Mouse (Mus musculus): ENCODE measurements around the gene Cttnbp2nl. TPM values are rescaled to one million over a fixed set of nuclear protein-coding genes. Genes with fewer than 3 reads are reported as not detected.

The Cttnbp2nl gene
- polyA plus RNA-seq, 2 experiments from 2014 or later = not detected

DNA sequence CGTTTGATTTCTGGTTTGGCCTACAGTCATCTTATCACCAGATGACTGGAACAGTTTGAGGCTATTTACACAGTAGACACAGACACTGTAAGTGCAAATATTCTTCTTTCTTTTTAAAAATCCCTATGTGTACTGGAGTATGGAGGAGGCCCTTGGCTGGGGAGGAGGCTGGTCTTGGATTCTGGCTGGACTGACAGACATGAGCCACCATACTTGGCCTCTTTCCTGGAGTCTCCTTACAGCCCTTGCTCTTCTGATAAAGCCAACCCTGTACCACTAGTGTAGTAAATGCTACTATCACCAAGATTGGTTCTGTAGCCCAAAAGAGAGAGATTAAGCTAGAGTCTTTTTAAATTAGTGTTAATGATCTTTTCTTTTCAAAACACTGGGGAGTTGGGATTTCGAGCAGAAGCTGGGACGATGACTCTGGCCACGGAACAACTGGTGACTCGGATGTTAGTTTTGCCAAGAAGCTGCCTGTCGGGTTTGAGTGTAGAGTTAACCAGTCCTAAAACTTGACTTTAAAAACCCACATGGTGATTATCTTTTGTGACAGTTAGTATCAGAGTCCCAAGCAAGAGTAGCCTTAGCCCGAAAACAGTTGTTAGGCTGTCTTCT is 40.1 kb downstream of the Cttnbp2nl start:
- no peak for ATAC-seq

DNA sequence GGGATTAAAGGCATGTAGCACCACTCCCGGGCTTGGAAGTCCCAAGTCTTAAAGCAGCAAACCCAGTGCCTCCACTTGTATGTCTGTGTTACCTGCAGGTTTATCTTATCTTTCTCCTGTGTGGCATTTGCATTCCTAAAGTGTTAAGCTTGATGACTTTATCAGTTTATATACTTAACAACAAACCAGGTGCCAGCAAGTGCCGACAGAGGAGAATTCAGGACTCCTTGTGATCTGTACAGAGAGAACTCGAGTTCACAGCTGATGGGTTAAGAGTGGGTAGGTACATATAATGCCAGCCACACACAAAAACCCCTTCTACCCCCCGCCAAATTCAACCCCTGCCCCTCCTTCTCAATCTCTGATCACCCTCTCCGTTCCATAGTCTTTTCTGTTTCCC is 41.1 kb downstream of the Cttnbp2nl start:
- no peak for ATAC-seq

DNA sequence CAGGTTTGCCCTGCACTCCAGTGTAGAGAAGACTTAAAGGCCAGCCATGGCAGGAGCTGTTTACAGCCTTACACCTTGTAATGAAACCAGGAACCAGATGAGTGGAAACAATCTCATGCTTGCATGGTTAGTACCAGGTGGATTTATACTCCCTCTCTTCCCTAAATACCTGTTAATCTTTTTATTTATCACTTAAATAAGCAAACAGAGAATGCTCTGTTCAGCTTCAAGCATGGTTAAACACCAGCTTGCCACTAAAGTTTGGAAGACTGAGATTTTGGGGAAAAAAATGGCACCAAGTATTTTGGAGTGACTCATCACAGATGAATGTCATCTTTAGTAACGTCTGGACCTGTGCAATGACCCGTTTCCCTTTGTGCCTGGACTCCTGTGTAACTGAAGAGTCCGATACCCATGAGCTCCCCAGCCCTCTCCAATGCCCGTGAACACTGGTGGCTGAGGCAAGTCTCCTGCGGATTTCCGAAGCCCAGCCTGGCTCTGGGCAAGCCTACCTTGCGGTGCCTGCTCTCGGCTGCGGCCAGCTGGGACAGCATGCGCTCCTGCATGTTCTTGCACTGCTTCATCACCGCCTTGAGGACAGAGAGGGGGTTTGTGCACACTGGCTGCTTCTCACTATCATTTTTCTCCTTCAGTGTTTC is 42.1 kb downstream of the Cttnbp2nl start:
- ATAC-seq = no peak

DNA sequence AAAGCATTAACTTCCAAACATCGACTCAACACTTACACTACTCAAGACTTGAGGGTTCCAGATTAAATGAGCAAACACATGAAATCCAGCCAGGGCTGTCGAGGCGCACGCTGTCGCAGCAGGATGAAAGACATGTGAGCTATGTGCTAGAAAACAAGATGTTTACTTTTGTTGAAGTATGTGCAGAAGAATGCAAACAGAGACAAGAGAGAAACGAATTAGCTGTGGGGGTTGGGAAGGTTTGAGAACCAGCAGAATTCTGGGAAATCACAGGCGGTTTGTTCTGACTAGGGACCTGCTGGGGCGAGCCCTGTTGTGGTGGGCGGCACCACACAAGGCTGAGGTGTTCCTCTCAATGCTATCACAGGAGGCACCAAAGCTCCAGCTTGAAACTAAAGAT is 44.9 kb downstream of the Cttnbp2nl start:
- ATAC-seq = no peak

DNA sequence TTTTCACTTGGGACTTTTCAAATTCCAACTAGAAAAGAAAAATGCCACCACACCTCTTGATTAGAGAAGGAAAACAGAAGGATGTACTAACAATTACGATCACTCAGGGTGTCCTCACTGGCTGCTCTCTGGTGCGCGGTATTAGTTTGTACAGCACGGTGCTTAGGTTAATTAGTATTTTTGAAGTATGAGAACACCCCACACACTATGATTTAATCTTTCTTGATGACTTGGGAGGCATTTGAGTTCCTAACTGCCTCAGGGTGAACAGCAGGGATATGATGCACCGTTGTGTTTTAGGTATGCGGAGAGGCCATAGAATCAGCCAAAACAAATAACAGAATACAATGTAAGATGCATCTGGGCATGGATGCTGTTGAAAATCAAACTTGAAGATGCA is 46.8 kb downstream of the Cttnbp2nl start:
- ATAC-seq = no peak

DNA sequence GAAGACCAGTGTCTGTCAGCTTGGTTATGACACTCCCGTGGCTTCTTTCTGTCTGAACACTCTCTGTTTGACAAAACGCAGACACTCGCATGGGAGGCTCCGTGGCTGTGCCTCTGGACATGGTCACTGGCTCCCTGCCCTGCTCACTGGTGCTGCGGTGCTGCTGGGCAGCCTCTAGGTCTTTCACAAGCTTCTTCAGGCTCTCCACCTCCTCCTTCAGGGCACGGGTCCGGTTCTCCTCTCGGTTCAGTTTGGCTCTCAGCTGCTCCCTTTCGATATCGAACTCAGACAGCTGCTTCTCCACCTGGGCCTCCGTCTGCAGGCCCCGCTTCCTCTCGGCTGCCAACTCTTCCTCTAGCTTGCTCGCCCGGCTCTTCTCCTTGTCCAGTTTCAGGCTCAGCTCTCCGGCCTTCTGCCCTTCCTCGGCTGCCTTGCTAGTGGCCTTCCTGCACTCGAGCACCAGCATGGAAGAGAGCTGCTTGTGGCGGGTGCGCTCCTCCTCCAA is 47.3 kb downstream of the Cttnbp2nl start:
- no peak for ATAC-seq

DNA sequence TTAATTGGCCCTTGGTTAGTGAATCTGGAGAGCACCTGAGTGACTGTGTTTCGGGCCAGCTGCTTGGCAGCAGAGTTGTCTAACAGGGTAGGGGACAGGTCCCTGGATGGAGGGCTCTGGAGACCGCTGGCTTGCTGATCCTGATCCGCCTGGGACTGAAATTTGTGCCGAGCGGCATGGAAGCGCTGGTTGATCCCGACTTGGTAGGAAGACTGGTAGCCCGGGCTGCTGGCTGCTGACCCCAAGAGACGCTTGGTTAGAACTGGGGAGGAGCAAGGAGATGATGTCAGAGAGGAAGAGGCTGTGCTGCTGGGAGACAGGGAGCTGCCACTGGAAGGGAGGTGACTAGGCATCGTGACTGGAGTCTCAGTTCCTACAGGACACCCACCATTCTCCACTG is 47.9 kb downstream of the Cttnbp2nl start:
- ATAC-seq = no peak

DNA sequence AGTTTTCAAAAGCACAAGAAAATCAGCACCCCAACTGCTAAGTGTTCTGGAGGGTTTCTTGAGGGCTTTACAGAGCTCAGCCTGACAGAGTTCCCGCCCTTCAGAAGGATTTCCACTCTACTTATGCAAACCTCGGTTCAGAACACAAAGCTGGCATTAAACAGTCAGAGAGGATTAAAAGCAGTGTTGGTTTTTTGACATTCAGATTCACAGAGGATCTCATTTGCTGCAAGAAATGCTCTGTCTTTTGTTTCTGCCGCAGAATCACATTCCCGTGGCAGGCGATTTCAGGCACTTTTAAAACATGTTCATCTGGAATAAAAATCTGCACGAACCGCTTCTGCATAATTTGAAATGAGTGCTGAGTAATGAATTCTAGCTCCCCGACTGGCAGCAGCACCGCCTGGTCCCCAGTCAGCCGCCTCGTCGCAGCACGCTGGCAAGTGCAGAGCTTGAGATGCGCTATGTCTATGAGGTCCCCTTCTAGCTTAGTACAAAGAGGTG is 48.9 kb downstream of the Cttnbp2nl start:
- no peak for ATAC-seq

DNA sequence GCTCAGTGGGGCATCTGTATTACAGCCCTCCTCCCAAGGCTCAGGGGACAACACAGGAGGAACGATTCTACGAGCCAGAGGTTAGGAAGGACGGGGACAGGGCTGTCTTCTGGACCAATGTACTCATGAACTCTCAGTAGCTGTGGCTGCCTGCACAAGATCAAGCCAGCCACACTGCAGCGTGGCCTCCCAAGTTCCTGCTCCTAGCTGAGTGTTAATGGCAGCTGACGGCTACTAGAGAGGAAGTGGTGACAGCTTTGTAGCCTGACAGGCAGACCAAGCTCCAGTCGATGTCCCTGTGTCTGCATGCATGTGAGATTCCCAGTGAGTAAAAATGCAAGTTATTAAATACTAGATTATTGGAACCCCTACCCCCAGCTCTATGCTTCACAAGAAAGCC is 51.6 kb downstream of the Cttnbp2nl start:
- ATAC-seq = no peak

DNA sequence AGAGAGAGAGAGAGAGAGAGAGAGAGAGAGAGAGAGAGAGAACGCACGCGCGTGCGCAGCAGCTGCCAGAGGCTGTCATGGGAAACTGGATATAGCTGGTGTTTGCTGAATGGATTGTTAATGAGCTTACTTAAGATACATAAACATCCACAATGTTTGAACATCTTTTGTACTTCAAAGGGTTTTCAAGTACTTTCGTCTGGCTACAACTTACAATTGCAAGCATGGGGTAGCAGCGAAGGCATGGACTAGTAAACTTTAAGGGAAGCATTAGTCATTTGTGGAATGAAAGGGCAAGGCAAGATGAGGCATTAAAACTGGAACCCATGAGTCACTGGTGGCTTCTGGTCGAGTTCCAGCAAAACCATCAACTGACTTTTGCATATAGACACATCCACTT is 52.4 kb downstream of the Cttnbp2nl start:
- ATAC-seq = no peak

DNA sequence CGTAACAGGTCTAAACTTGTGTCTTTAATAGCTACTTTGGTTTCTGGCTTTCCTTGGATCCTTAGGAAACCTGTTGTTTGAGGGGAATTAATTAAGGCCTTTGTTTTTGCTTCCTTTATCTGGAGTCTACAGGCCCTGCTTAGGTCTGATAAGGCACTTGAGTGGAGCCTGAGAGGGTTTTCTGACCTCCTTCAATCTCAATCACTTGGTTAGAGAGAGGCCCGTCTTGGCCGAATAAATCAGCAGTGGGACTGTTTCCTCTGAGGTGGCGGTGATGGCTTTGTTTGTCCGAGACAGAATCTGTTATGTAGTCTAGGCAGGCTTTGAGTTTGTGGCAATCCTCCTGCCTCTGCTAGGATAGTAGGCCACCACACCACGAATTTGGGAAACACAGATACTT is 55.4 kb downstream of the Cttnbp2nl start:
- no peak for ATAC-seq

DNA sequence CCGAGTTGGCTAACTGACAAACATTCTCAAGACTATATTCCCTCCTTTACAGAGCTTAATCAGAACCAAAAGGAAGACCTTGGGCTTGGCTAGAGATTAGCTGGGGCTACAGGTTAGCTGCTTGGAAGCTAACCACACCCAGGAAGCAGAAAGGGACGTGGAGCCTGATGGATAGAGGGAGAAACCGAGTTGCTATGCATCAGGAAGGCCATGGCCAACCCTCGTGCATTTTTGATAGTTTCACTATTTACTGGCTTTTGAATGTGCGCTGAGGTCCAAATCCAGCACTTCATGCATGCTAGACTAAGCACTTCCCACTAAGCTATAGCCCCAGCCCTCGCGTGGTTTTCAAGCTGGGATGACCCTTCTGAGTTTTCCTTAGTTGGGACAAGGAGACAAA is 57.2 kb downstream of the Cttnbp2nl start:
- no peak for ATAC-seq

DNA sequence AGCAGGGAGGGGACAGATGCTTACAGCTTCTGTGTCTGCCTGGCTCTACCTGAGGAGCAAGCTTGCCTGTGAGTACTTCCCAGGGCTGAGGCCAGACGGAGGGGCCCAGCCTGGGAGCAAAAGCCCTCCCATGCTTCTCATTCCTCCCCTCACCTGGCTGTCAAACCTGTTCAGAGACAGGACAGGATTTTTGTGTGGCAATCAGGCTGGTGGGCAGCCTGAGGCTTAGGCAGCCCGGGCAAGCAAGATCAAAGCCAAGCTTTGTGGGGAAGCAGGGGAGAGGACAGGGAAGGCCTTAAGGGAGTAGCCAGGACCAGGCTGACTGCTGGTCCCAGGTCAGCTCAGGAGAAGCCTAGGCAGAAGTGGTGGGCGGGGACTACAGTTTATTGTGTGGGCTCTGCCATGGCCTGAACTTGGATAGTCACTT is 58.5 kb downstream of the Cttnbp2nl start:
- ATAC-seq = no peak

DNA sequence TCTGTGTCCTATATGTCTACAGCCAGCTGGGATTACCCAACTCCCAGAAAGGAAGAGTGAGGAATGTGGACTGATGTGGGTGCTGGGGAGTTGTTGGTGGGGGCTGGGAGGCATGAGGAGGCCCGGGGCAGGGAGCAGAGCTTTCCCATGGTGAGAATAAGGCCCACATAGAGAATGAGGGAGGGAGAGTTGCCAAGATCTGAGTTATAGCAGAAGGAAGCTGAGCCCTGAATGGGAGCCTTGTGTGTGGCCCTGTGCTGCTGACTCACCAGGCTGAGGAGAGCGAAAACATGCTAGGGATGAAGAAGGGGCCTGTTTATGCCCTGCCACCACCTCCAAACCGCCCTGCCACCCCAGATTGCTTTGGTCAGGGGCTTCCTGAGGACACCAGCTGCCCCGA is 59.1 kb downstream of the Cttnbp2nl start:
- ATAC-seq = no peak

DNA sequence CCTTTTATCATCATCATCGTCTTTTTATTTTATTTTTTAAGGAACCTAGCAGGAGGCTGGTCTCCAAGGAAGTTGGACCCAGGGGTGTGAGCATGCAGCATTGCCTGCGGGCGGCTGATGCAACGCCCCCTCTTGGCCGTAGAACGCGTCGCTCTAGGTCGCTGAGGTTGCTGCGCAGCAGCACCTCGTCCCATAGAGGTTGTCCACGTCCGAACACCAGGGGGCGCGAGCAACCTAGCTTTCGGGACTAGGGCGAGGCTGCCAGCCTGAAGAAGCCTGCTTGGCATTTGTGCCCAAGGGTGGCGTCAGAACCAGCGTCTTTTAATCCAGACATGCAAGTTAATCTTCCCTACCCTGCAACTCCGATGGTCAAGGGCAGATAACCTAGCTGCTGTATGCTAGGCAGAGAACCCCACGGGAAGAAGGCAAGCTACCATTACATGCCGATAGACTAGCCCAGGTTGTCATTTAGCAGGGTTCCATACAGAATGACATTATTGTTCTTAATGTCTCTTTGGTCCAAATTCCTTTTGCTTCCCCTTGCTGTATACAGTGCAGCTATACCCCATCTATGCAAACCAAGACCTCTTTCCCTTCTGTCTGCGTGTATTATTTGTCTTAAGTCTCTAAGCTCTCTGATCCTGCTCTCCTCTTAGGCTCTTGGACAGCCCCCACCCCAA is 60.1 kb downstream of the Cttnbp2nl start:
- ATAC-seq = peak; percentile 83

DNA sequence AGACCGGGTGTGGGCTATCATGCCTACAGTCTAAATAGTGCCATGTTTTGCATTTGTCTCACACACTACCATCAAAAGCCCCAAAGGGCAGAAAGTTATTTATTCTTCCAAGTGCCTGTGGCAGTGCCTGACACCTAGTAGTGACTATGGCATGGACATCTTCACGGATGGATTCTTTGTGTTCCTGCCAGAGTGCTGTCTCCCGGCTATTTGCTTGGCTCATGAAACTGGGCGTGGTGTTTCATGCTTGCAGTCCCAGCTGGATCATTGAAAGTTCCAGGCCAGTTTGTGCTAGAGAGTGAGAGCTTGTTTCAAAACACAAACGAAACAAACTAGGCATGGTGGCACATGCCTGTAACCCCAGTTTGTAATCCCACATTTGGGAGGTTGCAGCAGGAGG is 61.2 kb downstream of the Cttnbp2nl start:
- no peak for ATAC-seq

DNA sequence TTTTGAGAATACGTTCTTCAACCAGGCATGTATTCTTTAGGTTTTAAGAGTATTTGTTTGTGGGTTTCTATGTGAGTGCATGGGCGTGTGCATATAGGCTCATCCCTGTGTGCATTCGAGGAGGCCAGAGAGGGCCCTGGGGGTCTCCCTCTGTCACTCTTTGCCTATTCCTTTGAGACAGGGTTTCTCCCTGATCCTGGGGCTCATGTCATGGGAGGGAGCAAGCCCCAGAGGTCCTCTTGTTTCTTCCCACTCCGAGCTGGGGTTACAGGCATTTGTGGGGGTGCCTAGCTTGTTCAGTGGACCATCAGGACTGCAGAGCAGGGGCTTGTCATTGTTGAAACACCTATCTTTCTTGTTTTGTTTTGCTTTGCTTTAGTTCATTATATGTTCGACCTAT is 65.1 kb downstream of the Cttnbp2nl start:
- ATAC-seq = no peak

DNA sequence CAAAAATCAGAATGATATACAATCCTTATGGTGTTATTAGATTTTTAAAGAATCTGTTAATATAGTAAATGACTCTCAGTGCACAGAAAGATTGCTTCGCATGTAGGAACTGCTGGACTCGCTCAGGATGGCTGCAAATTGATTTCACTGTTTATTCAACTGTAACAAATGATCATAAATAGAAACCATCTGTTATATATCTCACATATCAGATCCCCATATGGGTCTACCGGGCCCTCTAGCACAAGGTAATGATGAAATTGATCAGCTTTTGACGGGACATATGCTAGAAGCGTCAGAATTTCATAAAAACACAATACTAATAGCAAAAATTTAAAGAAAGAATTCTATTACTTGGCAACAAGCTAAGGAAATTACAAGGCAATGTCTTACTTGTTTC is 73.2 kb downstream of the Cttnbp2nl start:
- ATAC-seq = no peak

DNA sequence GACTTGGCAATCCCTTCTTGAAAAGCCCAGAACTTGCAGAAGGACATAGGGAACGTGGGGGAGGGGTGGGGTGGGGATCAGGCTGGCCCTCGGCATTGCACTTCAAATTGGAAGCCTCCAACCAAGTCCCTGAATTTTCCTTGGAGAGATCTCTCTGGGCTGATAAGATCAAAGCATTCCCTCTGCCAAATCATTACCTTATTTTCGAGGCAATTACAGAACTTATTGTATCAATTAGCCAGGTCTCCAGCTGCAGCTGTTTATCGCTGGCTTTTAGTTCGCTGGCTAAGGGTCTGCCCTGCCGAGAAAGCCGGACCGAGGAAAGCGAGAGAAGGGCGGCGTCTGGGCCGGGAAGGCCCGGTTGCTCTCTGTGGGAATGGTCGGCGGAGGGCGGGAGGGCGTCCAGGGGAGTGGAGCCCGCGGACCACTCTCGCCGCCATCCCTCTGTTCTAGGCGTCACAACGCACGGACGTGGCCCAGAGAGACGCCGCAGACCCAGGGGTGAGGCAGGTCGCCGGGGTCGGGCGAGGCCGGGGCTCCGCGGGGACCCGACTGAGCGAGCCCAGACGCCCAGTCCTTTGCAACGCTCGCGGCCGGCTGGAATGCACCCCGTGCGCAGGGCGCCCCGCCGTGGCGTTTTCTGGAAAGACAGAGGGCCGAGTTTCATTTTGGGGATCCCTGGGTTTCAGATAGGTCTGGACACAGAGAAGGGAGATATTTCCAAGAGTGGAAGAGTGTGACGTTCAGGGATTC is 85.2 kb downstream of the Cttnbp2nl start:
- peak; percentile 48 for ATAC-seq

DNA sequence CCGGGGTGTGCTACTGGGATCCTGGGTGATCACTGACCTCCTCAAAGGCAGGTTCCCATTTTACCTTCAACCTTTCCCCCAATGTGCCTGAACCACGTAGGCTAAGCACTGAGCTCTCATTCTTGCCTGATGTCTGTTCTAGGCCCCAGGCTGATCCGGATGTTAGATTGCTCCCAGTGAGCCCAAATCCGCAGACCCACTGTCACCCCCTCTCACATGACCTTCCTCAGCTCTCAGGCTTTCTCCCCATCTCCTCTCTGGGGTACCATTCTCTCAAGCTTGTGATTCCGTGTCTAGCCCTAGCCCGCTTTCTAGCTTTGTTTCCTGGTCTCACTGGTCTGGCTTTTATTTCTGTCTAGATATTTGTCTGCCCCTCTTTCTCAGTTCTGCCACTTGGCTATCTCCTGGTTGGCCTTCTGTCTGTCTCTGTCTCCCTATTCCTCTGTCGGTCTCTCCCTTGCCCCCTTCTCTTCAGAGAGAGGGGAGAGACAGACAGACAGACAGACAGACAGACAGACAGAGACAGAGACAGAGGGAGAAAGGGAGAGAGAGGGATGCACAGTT is 86.9 kb downstream of the Cttnbp2nl start:
- ATAC-seq = no peak

DNA sequence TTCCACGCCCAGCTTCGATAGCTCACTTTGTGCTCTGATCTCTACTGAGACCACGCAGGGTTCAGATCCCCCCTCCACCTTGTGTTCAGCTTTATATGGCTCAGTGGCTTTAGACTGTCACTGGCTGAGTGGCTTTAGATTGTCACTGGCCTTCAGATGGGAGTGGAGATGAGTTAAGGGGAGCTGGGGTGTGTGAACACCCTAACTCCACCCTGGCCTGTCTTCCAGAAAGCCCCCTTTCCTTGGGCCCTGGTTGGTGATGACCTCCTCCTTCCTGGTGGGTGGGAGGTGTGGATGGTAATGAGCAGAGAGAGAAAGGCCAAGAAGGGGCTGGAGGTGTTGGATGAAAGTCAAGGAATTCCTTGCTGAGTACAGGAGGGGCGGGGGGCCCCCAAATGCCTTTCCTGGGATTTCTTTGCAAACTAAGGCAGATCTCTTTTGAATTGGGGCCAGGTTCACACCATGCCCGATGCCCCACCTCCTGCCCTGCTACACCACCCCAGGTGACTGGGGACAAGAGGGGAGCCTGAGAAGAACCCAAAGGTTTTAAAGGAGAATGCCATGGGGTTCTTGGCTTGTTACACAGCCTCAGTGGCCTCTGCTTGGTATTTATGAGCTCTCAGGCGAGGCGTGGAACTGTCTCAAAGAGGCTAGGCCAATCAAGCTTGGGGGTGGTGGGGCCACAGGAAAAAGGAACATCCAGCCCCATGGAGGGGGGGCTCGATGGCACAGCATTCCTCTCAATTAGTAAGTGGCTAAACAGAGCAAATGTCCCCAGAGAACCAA is 87.7 kb downstream of the Cttnbp2nl start:
- no peak for ATAC-seq
